Mouse (Mus musculus) urinary bladder, postnatal 10 days (tissue): ENCODE data around the gene Gm26992.

Experiments used
- DNase-seq: peaks from one replicate; pipeline ENCODE4 v3.0.0; 2022; ENCODE audit warnings: low spot score

Gene Gm26992

GRCm38 (mm10) chrX:103484050-103484449, 62.2 kb downstream of the Gm26992 start:
- DNase-seq, result no peak

GRCm38 (mm10) chrX:103490853-103491252, 69.0 kb downstream of the Gm26992 start:
- DNase-seq, result no peak

- no peak for DNase-seq
Observed at GRCm38 (mm10) chrX:103492398-103493256, 70.8 kb downstream of the Gm26992 start.

GRCm38 (mm10) chrX:103493351-103494173, 71.8 kb downstream of the Gm26992 start:
- DNase-seq, result no peak

GRCm38 (mm10) chrX:103499374-103499773, 77.6 kb downstream of the Gm26992 start:
- DNase-seq, result no peak

GRCm38 (mm10) chrX:103500137-103500536, 78.3 kb downstream of the Gm26992 start:
- no peak for DNase-seq

- DNase-seq, result no peak
Observed at GRCm38 (mm10) chrX:103508218-103508617, 86.4 kb downstream of the Gm26992 start.

GRCm38 (mm10) chrX:103509168-103510019, 87.6 kb downstream of the Gm26992 start:
- no peak for DNase-seq

- DNase-seq, result no peak
Observed at GRCm38 (mm10) chrX:103514782-103515181, 93.0 kb downstream of the Gm26992 start.

- DNase-seq, result no peak
Observed at GRCm38 (mm10) chrX:103515346-103515745, 93.5 kb downstream of the Gm26992 start.

- DNase-seq, result no peak
Observed at GRCm38 (mm10) chrX:103518798-103519197, 97.0 kb downstream of the Gm26992 start.

GRCm38 (mm10) chrX:103519547-103519946, 97.7 kb downstream of the Gm26992 start:
- no peak for DNase-seq

- DNase-seq, result no peak
Observed at GRCm38 (mm10) chrX:103521221-103521716, 99.5 kb downstream of the Gm26992 start.

- peak; percentile 12 for DNase-seq
Observed at GRCm38 (mm10) chrX:103529185-103529584, 107.4 kb downstream of the Gm26992 start.
